Mouse (Mus musculus) bone marrow, adult 2 months (tissue): ENCODE results near the gene Glt6d1.

Experiments used
- CTCF ChIP-seq: fragments of 200-500 bp; IDR thresholded peaks from 2 replicates; pipeline ENCODE4 v1.5.1; 2011; ENCODE audit warnings: low read length, control low read depth; ENCODE audit not compliant: control insufficient read depth, insufficient read depth
- POLR2A ChIP-seq: fragments of 200-500 bp; IDR thresholded peaks from 2 replicates; pipeline ENCODE4 v1.6.1; 2011; ENCODE audit warnings: low read depth, mild to moderate bottlenecking, control low read depth, low read length, borderline replicate concordance; ENCODE audit not compliant: control insufficient read depth

DNA sequence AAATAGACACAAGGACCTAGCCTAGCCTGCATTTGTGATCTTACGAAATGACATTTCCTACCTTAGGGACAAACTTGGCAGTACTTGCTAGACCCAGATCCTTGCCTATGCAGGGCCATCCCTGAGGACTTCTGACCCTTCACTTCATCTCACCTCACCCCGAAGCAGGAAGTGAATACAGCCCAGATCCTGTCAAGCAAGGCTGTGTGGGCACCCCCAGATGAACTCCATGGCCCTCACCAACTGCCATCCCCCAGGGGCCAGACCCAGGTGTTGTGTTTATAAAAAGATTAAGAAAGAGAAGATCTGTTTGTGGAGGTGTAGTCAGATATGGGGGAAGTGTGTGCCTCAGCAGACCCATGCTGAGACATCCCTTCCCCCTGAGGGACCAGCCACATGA is 41.0 kb downstream of the Glt6d1 start:
- no peak for TF ChIP-seq CTCF
- no peak for TF ChIP-seq POLR2A
